Mouse (Mus musculus): ENCODE measurements around the gene Gja6. TPM values are rescaled to one million over a fixed set of nuclear protein-coding genes. Genes with fewer than 3 reads are reported as not detected.

Gja6 gene
- polyA plus RNA-seq (2014; fragmentation: Nextera tagmentation; extraction: Ambion mirVana): 0.12 and 0.38 TPM in 2 replicates

GRCm38 (mm10) chrX:160906952-160907351 is at the start of gene Gja6:
Gja6 (minus strand) TSS chrX:160907052.
- ATAC-seq (ENCODE audit: low FRiP score): no peak
- 67% methylated on average over 4 of the region's 4 CpGs for WGBS
- H3K36me3 ChIP-seq (ENCODE audit: control insufficient read depth, insufficient read depth, low read length): no peaks in the 10 kb centered on the region
- H3K9me3 ChIP-seq (ENCODE audit: control insufficient read depth, low read length): no peaks in the 10 kb centered on the region
- no peak within 1 kb of the TSS for H3K27ac ChIP-seq (ENCODE audit: low read depth, low read length)
- no peaks in the 10 kb centered on the region for H3K4me1 ChIP-seq (ENCODE audit: control insufficient read depth, insufficient read depth, low read length)
- no peak within 1 kb of the TSS for H3K4me2 ChIP-seq
- H3K27me3 ChIP-seq (ENCODE audit: control insufficient read depth, insufficient read depth, low read length): peaks cover 3% of the 10 kb centered on the region; the same call in 1 of the 2 replicates
- DNase-seq (ENCODE audit: low spot score, missing footprints): no peak
- H3K4me3 ChIP-seq (ENCODE audit: low read depth, low read length): no peak within 1 kb of the TSS
- no peak within 1 kb of the TSS for H3K9ac ChIP-seq (ENCODE audit: low read length)

GRCm38 (mm10) chrX:160949583-160949982 is 42.7 kb upstream of the Gja6 start:
- no peaks in the 10 kb centered on the region for H3K9me3 ChIP-seq (ENCODE audit: control insufficient read depth, low read length)
- no peak for DNase-seq (ENCODE audit: low spot score, missing footprints)
- H3K4me3 ChIP-seq (ENCODE audit: low read depth, low read length): no peak overlapping the region
- H3K9ac ChIP-seq (ENCODE audit: low read length): no peak overlapping the region
- H3K4me2 ChIP-seq: no peak overlapping the region
- WGBS: 96% methylated on average over 2 of the region's 2 CpGs
- H3K36me3 ChIP-seq (ENCODE audit: control insufficient read depth, insufficient read depth, low read length): no peaks in the 10 kb centered on the region
- peaks cover 9% of the 10 kb centered on the region for H3K27me3 ChIP-seq (ENCODE audit: control insufficient read depth, insufficient read depth, low read length)
- no peak for ATAC-seq (ENCODE audit: low FRiP score)
- H3K27ac ChIP-seq (ENCODE audit: low read depth, low read length): no peak overlapping the region
- H3K4me1 ChIP-seq (ENCODE audit: control insufficient read depth, insufficient read depth, low read length): no peaks in the 10 kb centered on the region

DNA sequence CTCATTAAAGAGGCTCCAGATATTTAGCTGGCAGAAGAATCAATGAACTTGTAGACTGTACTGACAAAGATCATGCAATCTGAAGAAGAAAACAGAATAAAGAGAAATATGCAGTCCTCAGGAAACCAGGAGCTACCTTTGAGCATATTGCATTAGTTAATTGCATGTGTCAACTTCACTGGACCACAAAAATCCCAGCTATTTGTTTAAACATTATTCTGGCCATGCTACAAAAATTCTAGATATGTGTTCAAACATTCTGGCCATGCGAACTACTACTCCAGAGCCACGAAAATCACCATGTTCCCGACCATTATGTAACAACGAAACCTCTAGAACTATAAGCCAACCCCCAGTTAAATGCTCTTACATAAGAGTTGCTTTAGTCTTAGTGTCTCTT is 37.9 kb upstream of the Gja6 start:
- H3K27ac ChIP-seq (ENCODE audit: low read depth, low read length): no peak overlapping the region
- DNase-seq (ENCODE audit: low spot score, missing footprints) (no peak), ATAC-seq (ENCODE audit: low FRiP score) (no peak)
- no peaks in the 10 kb centered on the region for H3K4me1 ChIP-seq (ENCODE audit: control insufficient read depth, insufficient read depth, low read length)
- H3K9ac ChIP-seq (ENCODE audit: low read length): no peak overlapping the region
- no peaks in the 10 kb centered on the region for H3K36me3 ChIP-seq (ENCODE audit: control insufficient read depth, insufficient read depth, low read length)
- H3K27me3 ChIP-seq (ENCODE audit: control insufficient read depth, insufficient read depth, low read length): peaks cover 6% of the 10 kb centered on the region
- WGBS: 87% methylated on average over 4 of the region's 4 CpGs
- H3K9me3 ChIP-seq (ENCODE audit: control insufficient read depth, low read length): no peaks in the 10 kb centered on the region
- no peak overlapping the region for H3K4me2 ChIP-seq
- H3K4me3 ChIP-seq (ENCODE audit: low read depth, low read length): no peak overlapping the region

GRCm38 (mm10) chrX:160935541-160935940 is 28.7 kb upstream of the Gja6 start:
- Histone ChIP-seq H3K9ac (ENCODE audit: low read length) (no peak overlapping the region), H3K4me3 (ENCODE audit: low read depth, low read length) (no peak overlapping the region), H3K27ac (ENCODE audit: low read depth, low read length) (no peak overlapping the region), H3K4me2 (no peak overlapping the region), H3K9me3 (ENCODE audit: control insufficient read depth, low read length) (no peaks in the 10 kb centered on the region; the same call in 1 of the 2 replicates), H3K36me3 (ENCODE audit: control insufficient read depth, insufficient read depth, low read length) (no peaks in the 10 kb centered on the region), H3K27me3 (ENCODE audit: control insufficient read depth, insufficient read depth, low read length) (peaks cover 2% of the 10 kb centered on the region; the same call in 1 of the 2 replicates), H3K4me1 (ENCODE audit: control insufficient read depth, insufficient read depth, low read length) (no peaks in the 10 kb centered on the region)
- 67% methylated on average over 1 of the region's 1 CpGs for WGBS
- no peak for DNase-seq (ENCODE audit: low spot score, missing footprints)
- ATAC-seq (ENCODE audit: low FRiP score): no peak

- Histone ChIP-seq H3K36me3 (ENCODE audit: control insufficient read depth, insufficient read depth, low read length) (no peaks in the 10 kb centered on the region), H3K27me3 (ENCODE audit: control insufficient read depth, insufficient read depth, low read length) (peaks cover 2% of the 10 kb centered on the region; the same call in 1 of the 2 replicates), H3K4me3 (ENCODE audit: low read depth, low read length) (no peak overlapping the region), H3K27ac (ENCODE audit: low read depth, low read length) (no peak overlapping the region), H3K9me3 (ENCODE audit: control insufficient read depth, low read length) (no peaks in the 10 kb centered on the region; the same call in 1 of the 2 replicates), H3K4me1 (ENCODE audit: control insufficient read depth, insufficient read depth, low read length) (no peaks in the 10 kb centered on the region), H3K4me2 (no peak overlapping the region), H3K9ac (ENCODE audit: low read length) (no peak overlapping the region)
- ATAC-seq (ENCODE audit: low FRiP score) (no peak), DNase-seq (ENCODE audit: low spot score, missing footprints) (no peak)
These were observed 23.8 kb upstream of the Gja6 start for GRCm38 (mm10) chrX:160930656-160931055.

DNA sequence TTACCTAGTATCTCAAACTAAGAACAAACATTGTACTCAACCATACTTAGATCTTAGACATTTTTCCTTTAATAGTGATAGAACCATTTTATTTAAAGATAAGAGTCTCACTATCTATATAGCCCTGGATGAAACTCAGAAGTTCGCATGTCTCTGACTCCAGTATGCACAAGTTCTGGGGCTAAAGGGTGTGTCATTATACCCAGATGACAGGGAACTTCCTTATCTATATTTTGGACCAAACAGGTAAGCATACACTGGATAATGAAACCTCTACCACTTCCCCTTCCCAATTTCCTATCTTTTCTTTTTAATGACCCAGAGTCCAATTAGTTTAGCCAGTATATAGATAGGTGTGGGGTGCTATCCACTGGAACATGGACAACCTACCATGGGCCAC is 22.0 kb upstream of the Gja6 start:
- no peak overlapping the region for H3K27ac ChIP-seq (ENCODE audit: low read depth, low read length)
- H3K36me3 ChIP-seq (ENCODE audit: control insufficient read depth, insufficient read depth, low read length): no peaks in the 10 kb centered on the region
- no peak for DNase-seq (ENCODE audit: low spot score, missing footprints)
- no peak for ATAC-seq (ENCODE audit: low FRiP score)
- 94% methylated on average over 1 of the region's 1 CpGs for WGBS
- H3K9ac ChIP-seq (ENCODE audit: low read length): no peak overlapping the region
- H3K4me2 ChIP-seq: no peak overlapping the region
- no peak overlapping the region for H3K4me3 ChIP-seq (ENCODE audit: low read depth, low read length)
- peaks cover 2% of the 10 kb centered on the region; the same call in 1 of the 2 replicates for H3K27me3 ChIP-seq (ENCODE audit: control insufficient read depth, insufficient read depth, low read length)
- H3K4me1 ChIP-seq (ENCODE audit: control insufficient read depth, insufficient read depth, low read length): no peaks in the 10 kb centered on the region
- H3K9me3 ChIP-seq (ENCODE audit: control insufficient read depth, low read length): no peaks in the 10 kb centered on the region; the same call in 1 of the 2 replicates

GRCm38 (mm10) chrX:160919022-160919637 is 12.3 kb upstream of the Gja6 start:
- Histone ChIP-seq H3K4me1 (ENCODE audit: control insufficient read depth, insufficient read depth, low read length) (no peaks in the 10 kb centered on the region), H3K9ac (ENCODE audit: low read length) (no peak overlapping the region), H3K36me3 (ENCODE audit: control insufficient read depth, insufficient read depth, low read length) (no peaks in the 10 kb centered on the region), H3K4me2 (no peak overlapping the region), H3K9me3 (ENCODE audit: control insufficient read depth, low read length) (no peaks in the 10 kb centered on the region), H3K4me3 (ENCODE audit: low read depth, low read length) (no peak overlapping the region), H3K27me3 (ENCODE audit: control insufficient read depth, insufficient read depth, low read length) (no peaks in the 10 kb centered on the region; the same call in 1 of the 2 replicates), H3K27ac (ENCODE audit: low read depth, low read length) (no peak overlapping the region)
- DNase-seq (ENCODE audit: low spot score, missing footprints): no peak
- no peak for ATAC-seq (ENCODE audit: low FRiP score)
- WGBS: 89% methylated on average over 3 of the region's 3 CpGs

DNA sequence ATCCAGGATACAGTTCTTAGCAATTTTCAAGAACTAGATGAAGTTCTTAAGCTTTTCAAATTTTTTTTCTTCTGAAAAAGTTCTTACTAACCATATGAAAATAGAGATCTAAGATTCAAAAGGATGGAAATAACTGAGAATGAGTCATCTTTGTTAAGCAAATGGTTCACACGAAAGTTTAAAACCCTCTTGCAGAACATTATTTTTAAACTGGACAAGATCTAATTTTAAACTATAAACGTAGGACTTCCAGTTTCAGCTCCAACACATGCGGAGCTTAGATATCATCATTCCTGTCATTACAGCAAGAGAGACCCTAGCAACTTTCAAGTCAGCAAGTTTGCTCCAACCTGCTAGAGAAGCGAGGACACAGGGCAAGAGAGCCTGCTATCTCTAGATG is 375 bp downstream of the Gja6 start:
- no peak overlapping the region for H3K4me3 ChIP-seq (ENCODE audit: low read depth, low read length)
- H3K4me1 ChIP-seq (ENCODE audit: control insufficient read depth, insufficient read depth, low read length): no peaks in the 10 kb centered on the region
- H3K27me3 ChIP-seq (ENCODE audit: control insufficient read depth, insufficient read depth, low read length): peaks cover 3% of the 10 kb centered on the region; the same call in 1 of the 2 replicates
- H3K9ac ChIP-seq (ENCODE audit: low read length): no peak overlapping the region
- H3K9me3 ChIP-seq (ENCODE audit: control insufficient read depth, low read length): no peaks in the 10 kb centered on the region
- H3K4me2 ChIP-seq: no peak overlapping the region
- 87% methylated on average over 4 of the region's 4 CpGs for WGBS
- ATAC-seq (ENCODE audit: low FRiP score) (no peak), DNase-seq (ENCODE audit: low spot score, missing footprints) (no peak)
- no peak overlapping the region for H3K27ac ChIP-seq (ENCODE audit: low read depth, low read length)
- no peaks in the 10 kb centered on the region for H3K36me3 ChIP-seq (ENCODE audit: control insufficient read depth, insufficient read depth, low read length)

- H3K4me2 ChIP-seq: no peak overlapping the region
- H3K4me3 ChIP-seq (ENCODE audit: low read depth, low read length): no peak overlapping the region
- H3K9ac ChIP-seq (ENCODE audit: low read length): no peak overlapping the region
- 87% methylated on average over 4 of the region's 4 CpGs for WGBS
- H3K27ac ChIP-seq (ENCODE audit: low read depth, low read length): no peak overlapping the region
- no peaks in the 10 kb centered on the region for H3K9me3 ChIP-seq (ENCODE audit: control insufficient read depth, low read length)
- peaks cover 3% of the 10 kb centered on the region; the same call in 1 of the 2 replicates for H3K27me3 ChIP-seq (ENCODE audit: control insufficient read depth, insufficient read depth, low read length)
- DNase-seq (ENCODE audit: low spot score, missing footprints) (no peak), ATAC-seq (ENCODE audit: low FRiP score) (no peak)
- H3K36me3 ChIP-seq (ENCODE audit: control insufficient read depth, insufficient read depth, low read length): no peaks in the 10 kb centered on the region
- no peaks in the 10 kb centered on the region for H3K4me1 ChIP-seq (ENCODE audit: control insufficient read depth, insufficient read depth, low read length)
These were observed 939 bp downstream of the Gja6 start for GRCm38 (mm10) chrX:160905913-160906312.

All from midbrain, embryonic 11.5 days (tissue).